Mouse (Mus musculus): ENCODE data around the gene Nol4l.

DNA sequence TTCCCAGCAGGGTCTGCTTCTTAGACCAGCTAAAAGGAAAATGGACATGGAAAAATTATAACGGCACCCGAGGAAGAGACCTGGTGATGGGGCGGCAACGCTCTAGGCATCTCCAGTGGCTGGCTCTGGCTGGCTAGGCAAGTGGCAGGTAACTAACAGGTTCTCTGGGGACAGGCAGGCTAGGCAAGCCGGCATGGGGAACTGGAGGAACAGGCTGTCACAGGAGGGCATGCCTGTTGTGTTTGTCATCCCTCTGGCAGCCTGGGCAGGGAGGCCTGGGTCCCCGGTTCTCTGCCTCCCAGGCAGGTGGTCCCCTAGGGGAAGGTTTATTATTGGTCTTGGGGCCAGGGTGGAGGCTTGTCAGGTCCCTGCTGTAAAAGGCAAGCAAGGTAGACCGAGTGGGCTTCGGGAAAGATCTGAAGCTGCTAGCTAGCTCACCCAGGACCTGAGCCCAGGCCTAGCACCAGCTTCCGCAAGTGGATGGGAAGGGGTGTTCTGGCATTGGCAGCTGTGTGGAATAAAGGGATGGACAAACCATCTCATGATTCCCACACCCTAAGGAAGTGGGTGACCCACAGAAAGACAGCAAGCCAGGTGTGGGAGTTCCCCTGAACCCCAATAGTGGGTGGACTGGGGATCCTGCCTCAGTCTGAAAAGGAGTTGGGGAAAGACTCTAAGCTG lies 2.8 kb downstream of the Nol4l start:
- TF ChIP-seq CTCF (IDR thresholded peaks at IDR 0.05; ENCODE audit: low read depth, low read length) (no peak), POLR2AphosphoS5 (IDR thresholded peaks at IDR 0.05; ENCODE audit: insufficient replicate concordance, low read depth, low read length) (no peak), TAL1 (conservative IDR thresholded peaks at IDR 0.05; ENCODE audit: low read depth, low read length) (no peak)

All from G1E (cell line).